Mouse (Mus musculus) intestine, embryonic 14.5 days (tissue): ENCODE results near the gene Clcn3. TPM values are rescaled to one million over a fixed set of nuclear protein-coding genes. Genes with fewer than 3 reads are reported as not detected.

Experiments
- ATAC-seq: fragments of 200-750 bp; cut with Nextera tagmentation; replicated peaks from 2 replicates; pipeline ENCODE4 v1.8.0; 2017; ENCODE audit warnings: low read depth, moderate number of reproducible peaks, moderate TSS enrichment, moderate library complexity; ENCODE audit not compliant: low FRiP score, low TSS enrichment
- DNase-seq: peaks from one replicate; pipeline ENCODE4 v3.0.0-alpha.2; 2018; ENCODE audit warnings: low spot score
- H3K27ac ChIP-seq: fragments of 300-500 bp; sonication (generic); 2 replicates; pipeline ENCODE4 v1.5.1; 2014; ENCODE audit warnings: low read depth, mild to moderate bottlenecking, control low read depth
- H3K27me3 ChIP-seq: fragments of 300-500 bp; sonication (generic); replicated peaks from 2 replicates; pipeline ENCODE4 v1.6.1; 2014; ENCODE audit warnings: low read length, control low read depth; ENCODE audit not compliant: control insufficient read depth, insufficient read depth
- H3K36me3 ChIP-seq: fragments of 300-500 bp; sonication (generic); 2 replicates; pipeline ENCODE4 v1.6.1; 2014; ENCODE audit warnings: low read length, control low read depth; ENCODE audit not compliant: control insufficient read depth, insufficient read depth
- H3K4me1 ChIP-seq: fragments of 300-500 bp; sonication (generic); replicated peaks from 2 replicates; pipeline ENCODE4 v1.6.1; 2014; ENCODE audit warnings: low read length, control low read depth, mixed read lengths; ENCODE audit not compliant: control insufficient read depth, insufficient read depth
- H3K4me2 ChIP-seq: fragments of 300-500 bp; sonication (generic); 2 replicates; pipeline ENCODE4 v1.6.1; 2014; ENCODE audit warnings: low read length
- H3K4me3 ChIP-seq: fragments of 300-500 bp; sonication (generic); 2 replicates; pipeline ENCODE4 v1.5.1; 2014; ENCODE audit warnings: low read depth, low read length, control low read depth, mixed read lengths
- H3K9ac ChIP-seq: fragments of 300-500 bp; sonication (generic); 2 replicates; pipeline ENCODE4 v1.6.1; 2014; ENCODE audit warnings: mild to moderate bottlenecking, low read length
- H3K9me3 ChIP-seq: fragments of 300-500 bp; sonication (generic); 2 replicates; pipeline ENCODE4 v1.6.1; 2016; ENCODE audit warnings: low read length, control low read depth; ENCODE audit not compliant: control insufficient read depth
- WGBS: fragments of 180-500 bp; shearing (Covaris S2); extraction: QIAGEN DNeasy Blood & Tissue Kit; methylation state at CpG from one replicate; pipeline ENCODE4 v1.1.7; 2014; 5-methylcytosine and 5-hydroxymethylcytosine counted together
- polyA plus RNA-seq: library from polyadenylated mRNA; unstranded; fragments of >200 nt; fragmentation: Nextera tagmentation; extraction: Ambion mirVana; gene quantifications from 2 replicates; pipeline ENCODE4 v1.2.1, GENCODE M21; 2014

Clcn3 gene
- polyA plus RNA-seq, 1 experiment from 2014 or later: 27.5 TPM

DNA sequence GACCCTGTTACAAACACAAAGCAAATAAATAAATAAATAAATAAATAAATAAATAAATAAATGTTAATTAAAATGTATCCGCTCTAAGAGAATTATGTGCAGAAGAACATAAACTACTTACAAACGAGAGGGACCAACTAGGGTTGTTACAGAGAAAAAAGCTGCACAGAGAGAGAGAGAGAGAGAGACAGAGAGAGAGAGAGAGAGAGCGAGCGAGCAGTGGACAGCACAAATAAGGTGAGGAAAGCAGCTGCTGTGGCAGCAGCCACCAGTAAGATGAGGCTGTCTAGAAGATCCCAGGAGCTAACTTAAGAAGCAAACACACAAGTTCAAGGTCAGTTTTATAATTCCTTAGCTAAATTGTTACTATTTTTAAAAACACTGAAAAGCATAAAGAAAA is 18.6 kb downstream of the Clcn3 start:
- no peaks in the 10 kb centered on the region for H3K27me3 ChIP-seq
- DNase-seq (no peak), ATAC-seq (no peak)
- no peak overlapping the region for H3K4me2 ChIP-seq
- no peak overlapping the region for H3K4me3 ChIP-seq
- 81% methylated on average over 4 of the region's 4 CpGs for WGBS
- H3K9me3 ChIP-seq: no peaks in the 10 kb centered on the region
- H3K4me1 ChIP-seq: no peaks in the 10 kb centered on the region
- H3K9ac ChIP-seq: no peak overlapping the region
- H3K27ac ChIP-seq: no peak overlapping the region
- no peaks in the 10 kb centered on the region for H3K36me3 ChIP-seq

DNA sequence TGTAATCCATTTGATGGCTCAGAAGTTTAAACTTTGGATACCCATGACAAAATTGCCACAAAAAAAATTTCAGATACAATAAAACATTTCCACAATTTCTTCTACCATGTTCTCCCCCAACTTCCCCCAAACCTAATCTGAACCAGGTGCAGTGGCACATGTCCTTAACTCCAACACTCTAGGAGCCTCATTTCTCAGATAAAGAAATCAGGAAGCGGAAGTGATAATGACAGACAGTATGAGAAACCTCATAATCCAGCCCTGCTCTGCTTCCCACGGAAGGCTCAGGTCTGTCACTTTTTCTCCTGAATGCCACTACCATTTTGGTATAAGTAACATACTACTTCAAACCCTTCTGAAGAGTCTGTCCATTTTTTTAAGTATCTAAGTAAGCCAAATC is 19.2 kb downstream of the Clcn3 start:
- DNase-seq (no peak), ATAC-seq (no peak)
- H3K4me1 ChIP-seq: no peaks in the 10 kb centered on the region
- H3K9me3 ChIP-seq: no peaks in the 10 kb centered on the region
- no peak overlapping the region for H3K4me3 ChIP-seq
- no peak overlapping the region for H3K4me2 ChIP-seq
- H3K27me3 ChIP-seq: no peaks in the 10 kb centered on the region
- H3K27ac ChIP-seq: no peak overlapping the region
- 84% methylated on average over 2 of the region's 2 CpGs for WGBS
- no peak overlapping the region for H3K9ac ChIP-seq
- no peaks in the 10 kb centered on the region for H3K36me3 ChIP-seq

GRCm38 (mm10) chr8:60962763-60963162 is 20.3 kb downstream of the Clcn3 start:
- H3K36me3 ChIP-seq: no peaks in the 10 kb centered on the region
- H3K4me1 ChIP-seq: no peaks in the 10 kb centered on the region
- H3K4me2 ChIP-seq: no peak overlapping the region
- no peak for DNase-seq
- H3K9ac ChIP-seq: no peak overlapping the region
- H3K27ac ChIP-seq: no peak overlapping the region
- WGBS: 82% methylated on average over 3 of the region's 3 CpGs
- ATAC-seq: no peak
- H3K27me3 ChIP-seq: no peaks in the 10 kb centered on the region
- H3K4me3 ChIP-seq: no peak overlapping the region
- no peaks in the 10 kb centered on the region for H3K9me3 ChIP-seq

GRCm38 (mm10) chr8:60956847-60957246 is 26.3 kb downstream of the Clcn3 start:
- no peak for ATAC-seq
- no peaks in the 10 kb centered on the region for H3K27me3 ChIP-seq
- no peak overlapping the region for H3K9ac ChIP-seq
- H3K4me2 ChIP-seq: no peak overlapping the region
- 87% methylated on average over 7 of the region's 7 CpGs for whole genome bisulfite sequencing
- no peak for DNase-seq
- no peaks in the 10 kb centered on the region; the same call in 1 of the 2 replicates for H3K4me1 ChIP-seq
- H3K4me3 ChIP-seq: no peak overlapping the region
- no peaks in the 10 kb centered on the region for H3K9me3 ChIP-seq
- no peak overlapping the region for H3K27ac ChIP-seq
- no peaks in the 10 kb centered on the region for H3K36me3 ChIP-seq

- DNase-seq: peak; percentile 70
- no peaks in the 10 kb centered on the region for H3K27me3 ChIP-seq
Observed at GRCm38 (mm10) chr8:60954281-60955014, 28.7 kb downstream of the Clcn3 start.

GRCm38 (mm10) chr8:60952803-60953202 is 30.3 kb downstream of the Clcn3 start:
- no peaks in the 10 kb centered on the region for H3K9me3 ChIP-seq
- no peak overlapping the region for H3K4me3 ChIP-seq
- H3K27me3 ChIP-seq: no peaks in the 10 kb centered on the region
- no peak for ATAC-seq
- H3K27ac ChIP-seq: no peak overlapping the region
- WGBS: 57% methylated on average over 5 of the region's 5 CpGs
- no peak for DNase-seq
- no peak overlapping the region; the same call in 1 of the 2 replicates for H3K4me2 ChIP-seq
- no peaks in the 10 kb centered on the region; the same call in 1 of the 2 replicates for H3K4me1 ChIP-seq
- H3K36me3 ChIP-seq: no peaks in the 10 kb centered on the region
- H3K9ac ChIP-seq: no peak overlapping the region

More at GRCm38 (mm10) chr8:60954281-60955014, 28.7 kb downstream of the Clcn3 start:
- Histone ChIP-seq H3K4me2 (peak overlapping the region; percentile 64), H3K36me3 (no peaks in the 10 kb centered on the region), H3K4me1 (no peaks in the 10 kb centered on the region; the same call in 1 of the 2 replicates), H3K9me3 (no peaks in the 10 kb centered on the region), H3K4me3 (peak overlapping the region; percentile 35), H3K9ac (peak overlapping the region; percentile 40), H3K27ac (peak overlapping the region; percentile 76)
- ATAC-seq: peak; percentile 93
- WGBS: 3% methylated on average over 15 of the region's 15 CpGs

GRCm38 (mm10) chr8:60951757-60952156 is 31.3 kb downstream of the Clcn3 start:
- DNase-seq (no peak), ATAC-seq (no peak)
- 95% methylated on average over 1 of the region's 1 CpGs for WGBS
- H3K4me1 ChIP-seq: no peaks in the 10 kb centered on the region; the same call in 1 of the 2 replicates
- H3K4me3 ChIP-seq: no peak overlapping the region
- no peaks in the 10 kb centered on the region for H3K27me3 ChIP-seq
- H3K9ac ChIP-seq: no peak overlapping the region
- no peak overlapping the region for H3K27ac ChIP-seq
- H3K9me3 ChIP-seq: no peaks in the 10 kb centered on the region
- no peaks in the 10 kb centered on the region for H3K36me3 ChIP-seq
- H3K4me2 ChIP-seq: no peak overlapping the region

DNA sequence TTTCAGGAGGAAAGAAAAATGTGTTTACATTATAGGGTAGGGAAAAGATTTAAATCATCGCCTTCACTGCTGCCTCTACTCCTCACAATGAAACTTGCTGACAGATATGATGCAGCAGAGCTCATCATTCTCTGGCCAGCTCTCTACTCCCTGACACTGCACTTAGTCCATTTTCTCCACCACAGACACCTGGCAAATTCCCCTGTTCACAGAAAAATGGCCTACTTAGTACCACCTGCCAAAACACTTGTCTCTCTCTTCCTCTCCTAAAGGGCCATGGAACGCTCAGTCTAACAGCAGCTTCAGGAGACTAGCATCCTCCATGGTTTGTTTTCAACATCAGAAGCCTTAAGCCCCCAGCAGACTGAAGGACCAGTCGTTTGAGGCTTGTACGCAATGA is 31.8 kb downstream of the Clcn3 start:
- no peaks in the 10 kb centered on the region for H3K27me3 ChIP-seq
- H3K4me2 ChIP-seq: no peak overlapping the region
- DNase-seq (no peak), ATAC-seq (no peak)
- 59% methylated on average over 4 of the region's 4 CpGs for WGBS
- H3K9me3 ChIP-seq: no peaks in the 10 kb centered on the region
- no peaks in the 10 kb centered on the region for H3K36me3 ChIP-seq
- H3K4me3 ChIP-seq: no peak overlapping the region
- H3K4me1 ChIP-seq: no peaks in the 10 kb centered on the region; the same call in 1 of the 2 replicates
- no peak overlapping the region for H3K27ac ChIP-seq
- H3K9ac ChIP-seq: no peak overlapping the region

- H3K9me3 ChIP-seq: no peaks in the 10 kb centered on the region
- H3K36me3 ChIP-seq: no peaks in the 10 kb centered on the region
- H3K4me2 ChIP-seq: no peak overlapping the region
- no peak overlapping the region for H3K27ac ChIP-seq
- H3K4me1 ChIP-seq: no peaks in the 10 kb centered on the region; the same call in 1 of the 2 replicates
- no peak overlapping the region for H3K9ac ChIP-seq
- ATAC-seq: no peak
- H3K4me3 ChIP-seq: no peak overlapping the region
- 70% methylated on average over 4 of the region's 4 CpGs for WGBS
- H3K27me3 ChIP-seq: no peaks in the 10 kb centered on the region
- no peak for DNase-seq
Observed at GRCm38 (mm10) chr8:60949859-60950258, 33.2 kb downstream of the Clcn3 start.
